Mouse (Mus musculus): ENCODE data around the gene Aldob. TPM values are rescaled to one million over a fixed set of nuclear protein-coding genes. Genes with fewer than 3 reads are reported as not detected.

Gene Aldob
- polyA plus RNA-seq (2011; ENCODE audit: insufficient read depth, insufficient read length, low read depth, missing spikeins), result not detected in 2 replicates

GRCm38 (mm10) chr4:49549383-49549782, at the start of gene Aldob:
Gene Aldob, minus strand, starts transcription at chr4:49549546.
- TF ChIP-seq POLR2A (IDR thresholded peaks at IDR 0.05; ENCODE audit: insufficient read depth, low read length), result no peak
- TF ChIP-seq EP300 (IDR thresholded peaks at IDR 0.05; ENCODE audit: insufficient read depth, low read depth, low read length), result no peak
- TF ChIP-seq CTCF (IDR thresholded peaks at IDR 0.05; ENCODE audit: low read depth, low read length), result no peak
- no peak within 1 kb of the TSS for H3K27ac ChIP-seq (ENCODE audit: insufficient read depth, low read length)

GRCm38 (mm10) chr4:49597183-49598100, 48.1 kb upstream of the Aldob start, which contains the start of gene Tmem246:
Gene Tmem246, minus strand, starts transcription at chr4:49597876.
- Histone ChIP-seq H3K9me3 (replicated peaks; ENCODE audit: control insufficient read depth, insufficient read depth, low read length, poor library complexity, severe bottlenecking) (no peaks in the 10 kb centered on the region), H3K27ac (ENCODE audit: insufficient read depth, low read length) (no peak within 1 kb of the TSS), H3K9ac (ENCODE audit: low read depth, poor library complexity, severe bottlenecking) (peak within 1 kb of the TSS; percentile 45), H3K36me3 (ENCODE audit: control insufficient read depth, insufficient read depth, low read length, poor library complexity, severe bottlenecking) (no peaks in the 10 kb centered on the region), H3K4me3 (ENCODE audit: low read depth, low read length) (peak within 1 kb of the TSS; percentile 90), H3K4me1 (ENCODE audit: control insufficient read depth, insufficient read depth, low read length) (no peaks in the 10 kb centered on the region), H3K27me3 (ENCODE audit: control insufficient read depth, insufficient read depth, low read length, poor library complexity, severe bottlenecking) (peaks cover 2% of the 10 kb centered on the region)
- TF ChIP-seq POLR2A (IDR thresholded peaks at IDR 0.05; ENCODE audit: insufficient read depth, low read length) (no peak), EP300 (IDR thresholded peaks at IDR 0.05; ENCODE audit: insufficient read depth, low read depth, low read length) (no peak), CTCF (IDR thresholded peaks at IDR 0.05; ENCODE audit: low read depth, low read length) (no peak)

More at GRCm38 (mm10) chr4:49549383-49549782, at the start of gene Aldob:
- no peaks in the 10 kb centered on the region for H3K9me3 ChIP-seq (replicated peaks; ENCODE audit: control insufficient read depth, insufficient read depth, low read length, poor library complexity, severe bottlenecking)
- no peaks in the 10 kb centered on the region for H3K27me3 ChIP-seq (ENCODE audit: control insufficient read depth, insufficient read depth, low read length, poor library complexity, severe bottlenecking)
- H3K9ac ChIP-seq (ENCODE audit: low read depth, poor library complexity, severe bottlenecking), result no peak within 1 kb of the TSS
- no peak within 1 kb of the TSS for H3K4me3 ChIP-seq (ENCODE audit: low read depth, low read length)
- H3K4me1 ChIP-seq (ENCODE audit: control insufficient read depth, insufficient read depth, low read length), result no peaks in the 10 kb centered on the region
- H3K36me3 ChIP-seq (ENCODE audit: control insufficient read depth, insufficient read depth, low read length, poor library complexity, severe bottlenecking), result no peaks in the 10 kb centered on the region

- Histone ChIP-seq H3K36me3 (ENCODE audit: control insufficient read depth, insufficient read depth, low read length, poor library complexity, severe bottlenecking) (no peaks in the 10 kb centered on the region), H3K9me3 (replicated peaks; ENCODE audit: control insufficient read depth, insufficient read depth, low read length, poor library complexity, severe bottlenecking) (no peaks in the 10 kb centered on the region), H3K27ac (ENCODE audit: insufficient read depth, low read length) (no peak overlapping the region), H3K4me1 (ENCODE audit: control insufficient read depth, insufficient read depth, low read length) (no peaks in the 10 kb centered on the region), H3K9ac (ENCODE audit: low read depth, poor library complexity, severe bottlenecking) (peak overlapping the region; percentile 45), H3K4me3 (ENCODE audit: low read depth, low read length) (peak overlapping the region; percentile 90), H3K27me3 (ENCODE audit: control insufficient read depth, insufficient read depth, low read length, poor library complexity, severe bottlenecking) (peaks cover 2% of the 10 kb centered on the region)
- TF ChIP-seq EP300 (IDR thresholded peaks at IDR 0.05; ENCODE audit: insufficient read depth, low read depth, low read length) (no peak), CTCF (IDR thresholded peaks at IDR 0.05; ENCODE audit: low read depth, low read length) (no peak), POLR2A (IDR thresholded peaks at IDR 0.05; ENCODE audit: insufficient read depth, low read length) (no peak)
Observed at GRCm38 (mm10) chr4:49596846-49597182, 47.5 kb upstream of the Aldob start.

- Histone ChIP-seq H3K4me3 (ENCODE audit: low read depth, low read length) (no peak overlapping the region), H3K27me3 (ENCODE audit: control insufficient read depth, insufficient read depth, low read length, poor library complexity, severe bottlenecking) (peaks cover 2% of the 10 kb centered on the region)
- TF ChIP-seq CTCF (IDR thresholded peaks at IDR 0.05; ENCODE audit: low read depth, low read length), result no peak
- no peak for TF ChIP-seq POLR2A (IDR thresholded peaks at IDR 0.05; ENCODE audit: insufficient read depth, low read length)
Observed at GRCm38 (mm10) chr4:49590152-49590551, 40.8 kb upstream of the Aldob start.

GRCm38 (mm10) chr4:49586811-49587210, 37.5 kb upstream of the Aldob start:
- no peaks in the 10 kb centered on the region for H3K4me1 ChIP-seq (ENCODE audit: control insufficient read depth, insufficient read depth, low read length)
- no peak overlapping the region for H3K9ac ChIP-seq (ENCODE audit: low read depth, poor library complexity, severe bottlenecking)
- TF ChIP-seq EP300 (IDR thresholded peaks at IDR 0.05; ENCODE audit: insufficient read depth, low read depth, low read length) (no peak), CTCF (IDR thresholded peaks at IDR 0.05; ENCODE audit: low read depth, low read length) (no peak), POLR2A (IDR thresholded peaks at IDR 0.05; ENCODE audit: insufficient read depth, low read length) (no peak)
- H3K4me3 ChIP-seq (ENCODE audit: low read depth, low read length), result no peak overlapping the region
- H3K9me3 ChIP-seq (replicated peaks; ENCODE audit: control insufficient read depth, insufficient read depth, low read length, poor library complexity, severe bottlenecking), result no peaks in the 10 kb centered on the region
- no peaks in the 10 kb centered on the region for H3K27me3 ChIP-seq (ENCODE audit: control insufficient read depth, insufficient read depth, low read length, poor library complexity, severe bottlenecking)
- no peak overlapping the region for H3K27ac ChIP-seq (ENCODE audit: insufficient read depth, low read length)
- no peaks in the 10 kb centered on the region for H3K36me3 ChIP-seq (ENCODE audit: control insufficient read depth, insufficient read depth, low read length, poor library complexity, severe bottlenecking)

More at GRCm38 (mm10) chr4:49590152-49590551, 40.8 kb upstream of the Aldob start:
- Histone ChIP-seq H3K4me1 (ENCODE audit: control insufficient read depth, insufficient read depth, low read length) (no peaks in the 10 kb centered on the region), H3K9me3 (replicated peaks; ENCODE audit: control insufficient read depth, insufficient read depth, low read length, poor library complexity, severe bottlenecking) (no peaks in the 10 kb centered on the region), H3K36me3 (ENCODE audit: control insufficient read depth, insufficient read depth, low read length, poor library complexity, severe bottlenecking) (no peaks in the 10 kb centered on the region), H3K9ac (ENCODE audit: low read depth, poor library complexity, severe bottlenecking) (no peak overlapping the region), H3K27ac (ENCODE audit: insufficient read depth, low read length) (no peak overlapping the region)

- Histone ChIP-seq H3K4me3 (ENCODE audit: low read depth, low read length) (no peak overlapping the region), H3K27ac (ENCODE audit: insufficient read depth, low read length) (no peak overlapping the region)
- no peak for TF ChIP-seq EP300 (IDR thresholded peaks at IDR 0.05; ENCODE audit: insufficient read depth, low read depth, low read length)
- TF ChIP-seq POLR2A (IDR thresholded peaks at IDR 0.05; ENCODE audit: insufficient read depth, low read length), result no peak
- TF ChIP-seq CTCF (IDR thresholded peaks at IDR 0.05; ENCODE audit: low read depth, low read length), result no peak
Observed at GRCm38 (mm10) chr4:49585524-49586101, 36.3 kb upstream of the Aldob start.

More at GRCm38 (mm10) chr4:49585524-49586101, 36.3 kb upstream of the Aldob start:
- Histone ChIP-seq H3K4me1 (ENCODE audit: control insufficient read depth, insufficient read depth, low read length) (no peaks in the 10 kb centered on the region), H3K36me3 (ENCODE audit: control insufficient read depth, insufficient read depth, low read length, poor library complexity, severe bottlenecking) (no peaks in the 10 kb centered on the region), H3K27me3 (ENCODE audit: control insufficient read depth, insufficient read depth, low read length, poor library complexity, severe bottlenecking) (no peaks in the 10 kb centered on the region), H3K9me3 (replicated peaks; ENCODE audit: control insufficient read depth, insufficient read depth, low read length, poor library complexity, severe bottlenecking) (no peaks in the 10 kb centered on the region), H3K9ac (ENCODE audit: low read depth, poor library complexity, severe bottlenecking) (no peak overlapping the region)
